Mouse (Mus musculus): ENCODE measurements around the gene Pip4k2b. TPM values are rescaled to one million over a fixed set of nuclear protein-coding genes. Genes with fewer than 3 reads are reported as not detected.
A peak's percentile ranks its signal among the peaks of the same experiment; 100 is the strongest.

Pip4k2b gene
- polyA plus RNA-seq, 2 experiments, result 0.56 to 5.0 TPM

- Histone ChIP-seq H3K27ac (no peak overlapping the region), H3K9me3 (ENCODE audit: control insufficient read depth, low read length) (no peaks in the 10 kb centered on the region), H3K36me3 (replicated peaks; ENCODE audit: control insufficient read depth, insufficient read depth, low read depth) (no peaks in the 10 kb centered on the region), H3K4me3 (ENCODE audit: insufficient read depth in 1 of 2, low read depth in 2 of 2, low read length in 2 of 2) (no peak overlapping the region), H3K9ac (replicated peaks) (no peak overlapping the region), H3K4me1 (replicated peaks; ENCODE audit: control insufficient read depth in 2 of 2, insufficient read depth in 2 of 2, low read length in 1 of 2) (0 out of 4 replicates have a peak, but pooled peaks cover 0 to 2% of the 10 kb centered on the region in 2 experiments), H3K27me3 (ENCODE audit: control insufficient read depth, insufficient read depth, low read length) (peaks cover 17% of the 10 kb centered on the region), H3K4me2 (ENCODE audit: low read depth) (no peak overlapping the region)
- no peak for TF ChIP-seq CTCF (IDR thresholded peaks at IDR 0.05; ENCODE audit: low read depth)
- TF ChIP-seq EP300 (IDR thresholded peaks at IDR 0.05; ENCODE audit: low read depth), result no peak
- WGBS (ENCODE audit: insufficient replicate concordance), result 67% methylated on average over 4 of the region's 4 CpGs
- DNase-seq (ENCODE audit: low read depth in 3 of 3, low spot score in 3 of 3) (no peak), ATAC-seq (ENCODE audit: insufficient read depth) (no peak)
These were observed 50.1 kb downstream of the Pip4k2b start for GRCm38 (mm10) chr11:97694435-97694834.

GRCm38 (mm10) chr11:97689861-97690260, 54.6 kb downstream of the Pip4k2b start:
- 22% methylated on average over 10 of the region's 10 CpGs for WGBS (ENCODE audit: insufficient replicate concordance)
- ATAC-seq (ENCODE audit: insufficient read depth) (no peak), DNase-seq (ENCODE audit: low read depth in 3 of 3, low spot score in 3 of 3) (no peak)
- Histone ChIP-seq H3K36me3 (replicated peaks; ENCODE audit: control insufficient read depth, insufficient read depth, low read depth) (no peaks in the 10 kb centered on the region), H3K9me3 (ENCODE audit: control insufficient read depth, low read length) (no peaks in the 10 kb centered on the region), H3K4me2 (ENCODE audit: low read depth) (no peak overlapping the region), H3K4me3 (ENCODE audit: insufficient read depth in 1 of 2, low read depth in 2 of 2, low read length in 2 of 2) (no peak overlapping the region), H3K9ac (replicated peaks) (no peak overlapping the region), H3K27ac (no peak overlapping the region), H3K4me1 (replicated peaks; ENCODE audit: control insufficient read depth in 2 of 2, insufficient read depth in 2 of 2, low read length in 1 of 2) (peaks cover 0 to 6% of the 10 kb centered on the region in 2 experiments; a peak in 1 of 4 replicates), H3K27me3 (ENCODE audit: control insufficient read depth, insufficient read depth, low read length) (no peaks in the 10 kb centered on the region)
- TF ChIP-seq CTCF (IDR thresholded peaks at IDR 0.05; ENCODE audit: low read depth) (peak; percentile 97), EP300 (IDR thresholded peaks at IDR 0.05; ENCODE audit: low read depth) (no peak)

GRCm38 (mm10) chr11:97687061-97687460, 57.4 kb downstream of the Pip4k2b start:
- Histone ChIP-seq H3K9ac (replicated peaks) (no peak overlapping the region), H3K4me2 (ENCODE audit: low read depth) (no peak overlapping the region), H3K4me3 (ENCODE audit: insufficient read depth in 1 of 2, low read depth in 2 of 2, low read length in 2 of 2) (no peak overlapping the region), H3K36me3 (replicated peaks; ENCODE audit: control insufficient read depth, insufficient read depth, low read depth) (no peaks in the 10 kb centered on the region), H3K4me1 (replicated peaks; ENCODE audit: control insufficient read depth in 2 of 2, insufficient read depth in 2 of 2, low read length in 1 of 2) (peaks cover 0 to 6% of the 10 kb centered on the region in 2 experiments; a peak in 1 of 4 replicates), H3K27me3 (ENCODE audit: control insufficient read depth, insufficient read depth, low read length) (no peaks in the 10 kb centered on the region), H3K27ac (no peak overlapping the region), H3K9me3 (ENCODE audit: control insufficient read depth, low read length) (no peaks in the 10 kb centered on the region)
- ATAC-seq (ENCODE audit: insufficient read depth) (no peak), DNase-seq (ENCODE audit: low read depth in 3 of 3, low spot score in 3 of 3) (no peak)
- TF ChIP-seq EP300 (IDR thresholded peaks at IDR 0.05; ENCODE audit: low read depth), result no peak
- TF ChIP-seq CTCF (IDR thresholded peaks at IDR 0.05; ENCODE audit: low read depth), result no peak
- WGBS (ENCODE audit: insufficient replicate concordance), result 75% methylated on average over 3 of the region's 3 CpGs

GRCm38 (mm10) chr11:97686322-97686908, 58.1 kb downstream of the Pip4k2b start:
- TF ChIP-seq EP300 (IDR thresholded peaks at IDR 0.05; ENCODE audit: low read depth) (no peak), CTCF (IDR thresholded peaks at IDR 0.05; ENCODE audit: low read depth) (no peak)

GRCm38 (mm10) chr11:97685613-97686321, 58.7 kb downstream of the Pip4k2b start, which contains the start of gene Cisd3:
Gene Cisd3 (plus strand): TSS chr11:97685826.
- no peaks in the 10 kb centered on the region for H3K36me3 ChIP-seq (replicated peaks; ENCODE audit: control insufficient read depth, insufficient read depth, low read depth)
- no peak within 1 kb of the TSS for H3K9ac ChIP-seq (replicated peaks)
- ATAC-seq (ENCODE audit: insufficient read depth), result peak; percentile 79
- H3K4me3 ChIP-seq (ENCODE audit: insufficient read depth in 1 of 2, low read depth in 2 of 2, low read length in 2 of 2), result peak within 1 kb of the TSS; percentile 8 to 47
- no peaks in the 10 kb centered on the region for H3K27me3 ChIP-seq (ENCODE audit: control insufficient read depth, insufficient read depth, low read length)
- no peak within 1 kb of the TSS for H3K27ac ChIP-seq
- no peak for TF ChIP-seq EP300 (IDR thresholded peaks at IDR 0.05; ENCODE audit: low read depth)
- under 1% methylated on average over 43 of the region's 43 CpGs for WGBS (ENCODE audit: insufficient replicate concordance)
- peak within 1 kb of the TSS; percentile 25 for H3K4me2 ChIP-seq (ENCODE audit: low read depth)
- H3K9me3 ChIP-seq (ENCODE audit: control insufficient read depth, low read length), result no peaks in the 10 kb centered on the region
- DNase-seq (ENCODE audit: low read depth in 3 of 3, low spot score in 3 of 3), result peak in 2 of 3 experiments; percentile 39 to 41
- H3K4me1 ChIP-seq (replicated peaks; ENCODE audit: control insufficient read depth in 2 of 2, insufficient read depth in 2 of 2, low read length in 1 of 2), result peaks cover 0 to 6% of the 10 kb centered on the region in 2 experiments; a peak in 1 of 4 replicates

More at GRCm38 (mm10) chr11:97686322-97686908, 58.1 kb downstream of the Pip4k2b start:
- H3K9me3 ChIP-seq (ENCODE audit: control insufficient read depth, low read length), result no peaks in the 10 kb centered on the region
- no peaks in the 10 kb centered on the region for H3K36me3 ChIP-seq (replicated peaks; ENCODE audit: control insufficient read depth, insufficient read depth, low read depth)
- no peaks in the 10 kb centered on the region for H3K27me3 ChIP-seq (ENCODE audit: control insufficient read depth, insufficient read depth, low read length)
- peak overlapping the region; percentile 25 for H3K4me2 ChIP-seq (ENCODE audit: low read depth)
- H3K9ac ChIP-seq (replicated peaks), result no peak overlapping the region
- ATAC-seq (ENCODE audit: insufficient read depth) (no peak), DNase-seq (ENCODE audit: low read depth in 3 of 3, low spot score in 3 of 3) (no peak)
- H3K27ac ChIP-seq, result no peak overlapping the region
- H3K4me1 ChIP-seq (replicated peaks; ENCODE audit: control insufficient read depth in 2 of 2, insufficient read depth in 2 of 2, low read length in 1 of 2), result peaks cover 0 to 6% of the 10 kb centered on the region in 2 experiments; a peak in 1 of 4 replicates
- 72% methylated on average over 11 of the region's 11 CpGs for WGBS (ENCODE audit: insufficient replicate concordance)
- H3K4me3 ChIP-seq (ENCODE audit: insufficient read depth in 1 of 2, low read depth in 2 of 2, low read length in 2 of 2), result peak overlapping the region; percentile 8 to 24; a peak in 2 of 4 replicates
